Mouse (Mus musculus) regulatory T cell (primary cell): Measurements from ENCODE around the gene Lrch1.

ENCODE experiments used
- in situ Hi-C: fragments of 300-600 bp; cut with MboI, MseI; formaldehyde crosslinking; loops from one replicate; pipeline ENCODE4 v1.15.1; 2025; ENCODE audit warnings: high pct_unique_total_duplicates

The Lrch1 gene

GRCm38 (mm10) chr14:74922039-74922736, 25.5 kb downstream of the Lrch1 start:
- in situ Hi-C loops = loop anchor here (10.0 kb wide), 1 partner anchor 263 kb away; no protein-coding TSS in a partner anchor

DNA sequence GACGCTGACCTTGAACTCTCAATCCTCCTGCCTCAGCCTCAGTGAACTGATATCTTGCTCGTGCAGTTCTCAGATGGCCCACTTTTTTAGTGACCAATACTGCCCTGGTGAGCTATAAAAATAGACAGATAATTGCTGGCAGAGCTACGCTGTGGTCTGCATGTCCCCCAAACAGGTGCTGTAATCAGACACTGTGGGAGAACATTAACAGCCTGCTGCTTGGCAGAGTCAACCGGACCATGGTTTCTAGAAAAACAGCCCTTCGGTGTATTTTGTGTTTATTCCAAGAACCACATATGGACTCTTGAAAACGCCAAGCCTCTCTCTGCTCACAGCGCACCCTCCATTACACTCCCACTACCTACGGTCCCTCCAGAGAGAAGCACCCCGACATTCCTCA, 26.2 kb downstream of the Lrch1 start:
- in situ Hi-C loops = loop anchor here (10.0 kb wide), 1 partner anchor 263 kb away; no protein-coding TSS in a partner anchor

DNA sequence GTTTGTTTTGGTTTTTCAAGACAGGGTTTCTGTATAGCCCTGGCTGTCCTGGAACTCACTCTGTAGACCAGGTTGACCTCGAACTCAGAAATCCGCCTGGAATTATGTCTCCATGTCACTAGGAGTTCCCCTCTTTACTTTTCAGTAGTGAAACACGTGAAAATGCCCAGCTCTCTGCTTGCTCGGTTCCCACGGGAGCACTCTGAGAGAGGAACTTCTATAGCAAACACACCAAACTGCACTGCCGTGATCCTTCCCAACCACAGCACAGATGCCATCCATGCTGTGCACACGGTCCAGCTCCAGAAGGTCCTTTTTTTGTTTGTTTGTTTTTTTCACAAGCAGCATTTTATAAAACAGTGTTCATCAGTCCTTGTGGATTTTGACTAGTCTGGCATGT, 28.5 kb downstream of the Lrch1 start:
- in situ Hi-C loops = no loop called here

- in situ Hi-C loops = no loop called here
Observed at GRCm38 (mm10) chr14:74918521-74919103, 29.1 kb downstream of the Lrch1 start.

- in situ Hi-C loops = no loop called here
Observed at GRCm38 (mm10) chr14:74917504-74918124, 30.1 kb downstream of the Lrch1 start.

DNA sequence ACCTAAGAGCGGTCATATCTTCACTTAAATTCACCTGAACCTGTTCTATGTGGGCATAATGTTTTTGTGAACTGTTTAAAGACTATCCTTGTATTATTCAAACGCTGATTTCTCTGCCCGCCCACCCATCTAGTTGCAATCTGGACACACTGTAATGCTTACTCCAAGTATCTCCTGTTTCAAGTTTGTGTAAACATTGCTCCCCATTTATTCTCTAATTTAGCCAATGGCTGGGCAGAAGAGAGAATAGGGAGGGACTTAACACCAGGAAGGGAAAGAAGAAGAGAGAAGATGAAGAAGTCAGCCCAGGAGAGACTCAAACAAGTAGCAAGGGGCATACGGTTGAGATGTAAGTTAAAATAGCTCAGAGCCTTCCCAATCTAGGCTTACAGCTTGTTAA, 31.0 kb downstream of the Lrch1 start:
- in situ Hi-C loops = no loop called here

GRCm38 (mm10) chr14:74916075-74916474, 31.6 kb downstream of the Lrch1 start:
- in situ Hi-C loops = no loop called here

GRCm38 (mm10) chr14:74915658-74916057, 32.0 kb downstream of the Lrch1 start:
- in situ Hi-C loops = no loop called here

- in situ Hi-C loops = no loop called here
Observed at GRCm38 (mm10) chr14:74915025-74915424, 32.7 kb downstream of the Lrch1 start.

GRCm38 (mm10) chr14:74913381-74914230, 34.1 kb downstream of the Lrch1 start:
- in situ Hi-C loops = no loop called here

GRCm38 (mm10) chr14:74910363-74910762, 37.3 kb downstream of the Lrch1 start:
- in situ Hi-C loops = no loop called here

- in situ Hi-C loops = no loop called here
Observed at GRCm38 (mm10) chr14:74909021-74909420, 38.7 kb downstream of the Lrch1 start.

DNA sequence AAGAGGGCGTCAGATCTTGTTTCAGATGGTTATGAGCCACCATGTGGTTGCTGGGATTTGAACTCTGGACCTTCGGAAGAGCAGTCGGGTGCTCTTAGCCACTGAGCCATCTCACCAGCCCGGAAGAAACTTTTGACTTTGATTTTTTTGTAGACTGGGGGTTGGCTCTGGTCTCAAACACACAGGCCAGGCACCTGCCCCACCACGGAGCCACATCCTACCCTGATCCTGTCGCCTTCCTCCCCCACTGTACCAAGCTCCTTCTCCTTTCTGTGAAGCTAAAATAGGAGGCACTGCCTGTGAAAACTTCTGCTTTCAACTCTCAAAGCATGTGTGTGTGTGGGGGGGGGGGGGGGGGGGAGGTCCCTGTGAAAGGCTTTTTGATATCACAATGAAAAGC, 39.4 kb downstream of the Lrch1 start:
- in situ Hi-C loops = no loop called here

GRCm38 (mm10) chr14:74907706-74908105, 40.0 kb downstream of the Lrch1 start:
- in situ Hi-C loops = no loop called here

DNA sequence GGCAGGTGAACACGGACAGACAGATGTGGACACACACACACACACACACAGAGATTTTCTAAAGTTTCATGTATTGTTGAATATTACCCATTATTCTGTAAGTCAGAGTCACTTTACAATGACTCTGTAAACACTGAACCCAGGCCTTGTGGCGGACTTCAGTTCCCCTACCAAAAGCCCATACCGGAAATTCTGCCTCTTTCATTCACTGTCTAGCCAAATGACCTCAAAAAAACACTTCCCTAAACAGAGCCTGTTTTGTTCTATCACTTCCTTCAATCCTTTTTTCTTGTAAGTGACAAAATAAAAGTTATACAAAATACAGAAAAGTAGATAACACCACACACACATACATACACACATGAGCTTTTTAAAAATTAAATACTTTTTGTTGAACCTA, 41.7 kb downstream of the Lrch1 start:
- in situ Hi-C loops = no loop called here

GRCm38 (mm10) chr14:74904442-74904841, 43.2 kb downstream of the Lrch1 start:
- in situ Hi-C loops = no loop called here

GRCm38 (mm10) chr14:74903047-74903446, 44.6 kb downstream of the Lrch1 start:
- in situ Hi-C loops = no loop called here

DNA sequence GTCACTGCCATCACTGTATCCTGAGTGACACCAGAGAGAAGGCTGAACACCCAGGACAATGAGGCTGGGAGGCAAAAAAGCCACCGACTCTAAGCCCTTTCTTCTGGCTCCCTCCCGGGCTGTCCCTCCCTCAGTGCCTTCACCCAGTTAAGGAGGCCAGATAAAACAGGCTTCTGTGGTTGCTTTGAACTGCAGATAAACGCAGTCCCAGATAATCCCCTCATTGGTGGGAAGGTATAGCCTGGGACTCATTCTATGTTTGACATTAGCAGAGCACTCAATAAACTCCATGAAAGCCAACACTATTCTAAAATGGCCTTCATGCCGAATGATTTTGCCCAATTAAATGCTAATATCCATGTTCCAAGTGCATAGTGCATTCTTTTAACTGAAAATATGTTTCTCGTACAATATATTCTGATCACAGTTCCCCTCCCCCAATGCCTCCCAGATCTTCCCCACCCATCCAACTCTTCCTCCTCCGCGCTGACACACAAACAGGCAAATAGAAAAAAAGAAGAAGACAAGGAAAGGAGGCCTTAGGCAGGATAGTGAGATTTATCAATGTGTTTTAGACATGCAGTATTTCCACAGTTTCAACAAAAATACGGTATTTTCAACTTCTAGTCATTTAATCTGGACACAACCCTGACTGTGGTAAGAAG, 46.8 kb downstream of the Lrch1 start:
- in situ Hi-C loops = no loop called here

DNA sequence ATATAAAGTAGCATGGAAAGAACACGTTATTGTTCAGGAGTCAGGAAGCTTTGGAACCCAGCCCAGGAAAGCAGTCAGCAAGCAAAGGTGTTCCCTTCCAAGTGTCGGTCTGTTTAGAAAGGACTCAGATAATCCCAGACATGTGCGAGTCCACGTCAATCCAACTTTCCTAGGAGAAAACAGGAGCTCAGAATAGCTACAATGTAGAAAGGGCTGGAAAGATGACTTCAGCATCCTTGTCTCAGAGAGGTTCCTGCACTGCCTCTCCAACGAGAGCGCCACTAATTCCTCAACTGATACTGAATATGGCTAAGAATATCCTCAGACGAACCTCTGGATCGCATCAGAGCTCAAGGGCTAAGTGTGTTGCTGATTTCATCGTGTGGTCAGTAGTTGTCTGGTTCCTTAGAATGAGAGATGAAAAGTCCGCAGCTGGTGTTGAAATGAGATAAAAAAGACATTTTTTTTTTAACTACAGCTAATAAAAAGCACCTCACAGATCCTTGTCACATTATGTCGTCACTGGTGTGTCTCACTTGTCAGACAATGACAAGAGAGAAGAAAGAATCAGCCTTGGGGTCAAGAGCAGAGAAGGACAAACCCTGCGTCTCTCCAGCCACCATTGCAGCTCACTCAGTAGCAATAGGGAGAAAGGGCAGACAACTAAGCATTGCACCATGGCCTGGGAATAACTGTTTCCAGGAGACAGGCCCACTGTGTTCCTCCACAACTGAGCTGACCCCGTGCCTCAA, 47.5 kb downstream of the Lrch1 start:
- in situ Hi-C loops = no loop called here

- in situ Hi-C loops = no loop called here
Observed at GRCm38 (mm10) chr14:74898939-74899338, 48.7 kb downstream of the Lrch1 start.

GRCm38 (mm10) chr14:74893693-74894092, 54.0 kb downstream of the Lrch1 start:
- in situ Hi-C loops = no loop called here
